Mouse (Mus musculus) embryonic facial prominence, embryonic 11.5 days (tissue): ENCODE data around the gene Med19. TPM values are rescaled to one million over a fixed set of nuclear protein-coding genes. Genes with fewer than 3 reads are reported as not detected.

Experiments used
- ATAC-seq: fragments of 200-750 bp; cut with Nextera tagmentation; replicated peaks from 2 replicates; pipeline ENCODE4 v1.8.0; 2017; ENCODE audit warnings: low read depth; ENCODE audit not compliant: insufficient number of reproducible peaks, low FRiP score, low TSS enrichment
- DNase-seq: peaks from one replicate; pipeline ENCODE4 v3.0.0-alpha.2; 2015; ENCODE audit warnings: low spot score
- H3K27ac ChIP-seq: fragments of 300-500 bp; sonication (generic); replicated peaks from 2 replicates; pipeline ENCODE4 v1.5.1; 2014; ENCODE audit warnings: mild to moderate bottlenecking, low read depth, low read length, control low read depth
- H3K27me3 ChIP-seq: fragments of 300-500 bp; sonication (generic); 2 replicates; pipeline ENCODE4 v1.6.1; 2014; ENCODE audit warnings: mild to moderate bottlenecking, low read length, moderate library complexity, mixed read lengths; ENCODE audit not compliant: control insufficient read depth, insufficient read depth
- H3K36me3 ChIP-seq: fragments of 300-500 bp; sonication (generic); replicated peaks from 2 replicates; pipeline ENCODE4 v1.6.1; 2014; ENCODE audit warnings: low read depth, mild to moderate bottlenecking, low read length, moderate library complexity, mixed read lengths; ENCODE audit not compliant: control insufficient read depth, insufficient read depth
- H3K4me1 ChIP-seq: fragments of 300-500 bp; sonication (generic); 2 replicates; pipeline ENCODE4 v1.6.1; 2014; ENCODE audit warnings: low read length, mixed read lengths; ENCODE audit not compliant: control insufficient read depth, insufficient read depth
- H3K4me2 ChIP-seq: fragments of 300-500 bp; sonication (generic); 2 replicates; pipeline ENCODE4 v1.6.1; 2014; ENCODE audit warnings: low read depth, mild to moderate bottlenecking, control low read depth, low read length, moderate library complexity
- H3K4me3 ChIP-seq: fragments of 300-500 bp; sonication (generic); 2 replicates; pipeline ENCODE4 v1.5.1; 2014; ENCODE audit warnings: low read depth, low read length, control low read depth
- H3K9ac ChIP-seq: fragments of 300-500 bp; sonication (generic); replicated peaks from 2 replicates; pipeline ENCODE4 v1.6.1; 2014; ENCODE audit warnings: mild to moderate bottlenecking, control low read depth, low read length
- H3K9me3 ChIP-seq: fragments of 300-500 bp; sonication (generic); replicated peaks from 2 replicates; pipeline ENCODE4 v1.6.1; 2016; ENCODE audit warnings: mild to moderate bottlenecking, low read length, inconsistent platforms, mixed read lengths; ENCODE audit not compliant: control insufficient read depth
- WGBS: fragments of 180-500 bp; shearing (Covaris S2); extraction: QIAGEN DNeasy Blood & Tissue Kit; methylation state at CpG from one replicate; pipeline ENCODE4 v1.1.7; 2014; 5-methylcytosine and 5-hydroxymethylcytosine counted together
- polyA plus RNA-seq: library from polyadenylated mRNA; unstranded; fragments of >200 nt; fragmentation: Nextera tagmentation; extraction: Ambion mirVana; gene quantifications from 2 replicates; pipeline ENCODE4 v1.2.1, GENCODE M21; 2014

Med19 gene
- polyA plus RNA-seq, 1 experiment from 2014 or later, result 68.2 TPM

DNA sequence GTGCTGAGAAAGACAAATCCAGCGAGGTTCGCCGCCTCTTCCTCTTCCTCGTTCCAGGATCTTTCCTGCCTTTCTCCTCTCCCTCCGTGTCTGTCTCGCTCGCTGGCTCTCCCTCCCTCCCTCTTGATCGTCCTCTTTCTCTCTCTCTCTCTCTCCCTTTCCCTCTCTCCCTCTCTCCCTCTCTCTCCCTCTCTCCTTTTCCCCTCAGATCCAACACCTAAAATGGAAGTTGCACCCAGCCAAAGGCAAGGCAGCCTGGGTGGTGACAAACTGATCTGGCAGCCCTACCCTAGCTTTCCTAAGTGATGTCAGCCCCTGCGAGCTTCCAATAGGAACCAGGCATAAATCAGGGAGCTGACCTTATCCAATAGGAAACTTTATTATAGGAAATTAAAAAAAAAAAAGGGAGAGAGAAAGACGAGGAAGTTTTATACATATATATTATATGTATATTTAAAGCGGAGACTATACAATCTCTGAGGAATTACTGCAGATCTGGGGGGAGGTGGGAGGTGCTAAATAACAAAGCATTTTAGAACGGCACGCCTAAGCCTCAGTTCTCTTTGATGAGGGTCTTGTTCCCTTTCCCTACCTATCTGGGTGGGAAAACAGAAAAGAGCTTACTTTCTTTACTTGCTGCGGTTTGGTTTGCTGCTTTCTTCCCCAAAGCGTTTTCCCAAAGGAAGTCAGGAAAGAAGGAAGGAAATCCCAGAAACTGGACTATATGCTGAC is 27.6 kb upstream of the Med19 start, which contains the start of gene Ctnnd1:
Gene Ctnnd1 (minus strand): TSS at position 302 of the 732 bp plus-strand sequence.
- no peaks in the 10 kb centered on the region for H3K4me1 ChIP-seq
- no peaks in the 10 kb centered on the region for H3K27me3 ChIP-seq
- H3K4me3 ChIP-seq, result peak within 1 kb of the TSS; percentile 72
- ATAC-seq (peak; percentile 96), DNase-seq (peak; percentile 92)
- H3K36me3 ChIP-seq, result no peaks in the 10 kb centered on the region
- H3K9me3 ChIP-seq, result no peaks in the 10 kb centered on the region
- under 1% methylated on average over 15 of the region's 15 CpGs for WGBS
- H3K4me2 ChIP-seq, result peak within 1 kb of the TSS; percentile 50
- peak within 1 kb of the TSS; percentile 87 for H3K9ac ChIP-seq
- peak within 1 kb of the TSS; percentile 90 for H3K27ac ChIP-seq

DNA sequence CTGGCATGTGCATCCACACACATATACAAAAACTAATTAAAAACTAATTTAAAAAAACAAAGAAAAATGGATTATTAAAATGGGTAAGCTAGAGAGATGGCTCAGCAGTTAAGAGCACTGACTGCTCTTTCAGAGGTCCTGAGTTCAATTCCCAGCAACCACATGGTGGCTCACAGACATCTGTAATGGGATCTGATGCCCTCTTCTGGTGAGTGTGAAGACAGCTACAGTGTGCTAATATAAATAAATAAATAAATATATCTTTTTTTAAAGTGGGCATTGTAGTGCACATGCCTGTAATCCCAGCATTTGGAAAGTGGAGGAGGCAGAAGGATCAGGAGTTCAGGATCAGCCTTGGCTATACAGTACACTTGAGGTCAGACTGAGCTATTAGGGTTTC is 24.8 kb upstream of the Med19 start:
- ATAC-seq, result no peak
- no peaks in the 10 kb centered on the region for H3K36me3 ChIP-seq
- no peak overlapping the region for H3K9ac ChIP-seq
- no peak for DNase-seq
- H3K27ac ChIP-seq, result no peak overlapping the region
- H3K9me3 ChIP-seq, result no peaks in the 10 kb centered on the region
- H3K4me3 ChIP-seq, result no peak overlapping the region
- H3K4me2 ChIP-seq, result no peak overlapping the region
- no peaks in the 10 kb centered on the region for H3K27me3 ChIP-seq
- no peaks in the 10 kb centered on the region for H3K4me1 ChIP-seq

DNA sequence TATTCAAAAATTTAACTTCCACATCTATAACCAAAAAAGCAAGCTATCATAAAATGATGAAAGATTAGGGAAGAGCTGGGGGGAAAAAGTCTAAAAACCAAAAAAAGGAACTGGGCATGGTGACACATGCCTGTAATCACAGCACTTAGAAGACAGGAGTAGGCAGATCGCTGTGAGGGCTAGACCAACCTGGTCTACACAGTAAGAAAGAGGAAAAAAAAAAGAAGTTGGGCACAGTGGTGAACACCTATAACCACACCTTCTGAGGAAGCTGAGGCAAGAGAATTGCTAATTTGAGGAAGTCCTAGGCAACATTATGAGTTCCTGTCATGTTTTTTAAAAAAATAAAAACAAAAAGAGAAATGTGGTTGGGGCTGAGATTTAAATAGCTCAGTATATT is 22.3 kb upstream of the Med19 start:
- Histone ChIP-seq H3K4me1 (no peaks in the 10 kb centered on the region), H3K9ac (no peak overlapping the region), H3K36me3 (no peaks in the 10 kb centered on the region), H3K4me2 (no peak overlapping the region), H3K27ac (no peak overlapping the region), H3K9me3 (no peaks in the 10 kb centered on the region), H3K27me3 (no peaks in the 10 kb centered on the region), H3K4me3 (no peak overlapping the region)
- 64% methylated on average over 1 of the region's 1 CpGs for WGBS
- DNase-seq, result no peak
- ATAC-seq, result no peak

DNA sequence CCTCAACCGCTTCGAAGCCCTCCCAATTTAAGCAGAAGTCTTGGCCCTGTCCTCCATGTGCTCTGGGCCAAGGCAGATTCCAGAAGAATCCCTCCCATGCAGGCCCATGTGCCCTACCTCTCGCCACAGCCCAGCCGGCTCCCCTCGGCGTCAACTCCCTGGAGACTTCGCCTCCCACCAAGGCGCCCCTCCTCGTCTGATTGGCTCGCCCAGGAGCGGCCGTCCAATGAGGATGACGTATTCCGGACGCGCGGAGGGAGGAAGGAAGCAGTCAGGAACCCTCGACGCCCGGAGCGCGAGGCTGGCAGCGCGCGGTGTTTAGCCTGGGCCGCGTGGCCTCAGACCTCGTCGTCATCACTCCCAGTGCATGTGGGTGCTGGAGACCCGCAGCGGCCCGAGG is 19.4 kb upstream of the Med19 start, which contains the start of gene Btbd18:
Gene Btbd18 (plus strand): TSS at position 274 of the 400 bp plus-strand sequence.
- ATAC-seq, result no peak
- WGBS, result 92% methylated on average over 32 of the region's 32 CpGs
- no peak for DNase-seq
- Histone ChIP-seq H3K9ac (no peak within 1 kb of the TSS), H3K36me3 (no peaks in the 10 kb centered on the region), H3K4me1 (no peaks in the 10 kb centered on the region), H3K27ac (no peak within 1 kb of the TSS), H3K4me3 (no peak within 1 kb of the TSS), H3K9me3 (no peaks in the 10 kb centered on the region), H3K4me2 (no peak within 1 kb of the TSS), H3K27me3 (no peaks in the 10 kb centered on the region)

DNA sequence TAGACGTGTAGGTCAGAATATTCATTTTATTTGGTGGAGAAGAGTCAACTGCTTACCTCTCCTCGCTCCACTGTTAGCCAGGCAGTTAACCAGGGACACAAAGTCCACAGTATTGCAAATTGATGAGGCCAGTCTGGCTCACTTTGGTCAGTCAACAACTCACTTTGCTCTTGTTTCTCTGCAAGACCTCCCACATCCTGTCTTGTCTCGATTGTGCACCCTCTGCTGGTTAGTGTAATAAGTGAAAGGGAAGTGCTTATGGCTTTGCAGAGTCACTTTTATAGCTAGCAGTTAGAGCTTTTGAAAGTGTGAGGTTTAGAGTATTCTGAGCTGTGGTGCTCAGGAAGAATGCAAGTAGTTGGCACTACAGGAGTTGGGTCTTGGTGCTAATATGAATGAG is 17.9 kb upstream of the Med19 start:
- ATAC-seq (no peak), DNase-seq (peak; percentile 41)
- WGBS, result 60% methylated on average over 3 of the region's 3 CpGs
- Histone ChIP-seq H3K9ac (no peak overlapping the region), H3K4me2 (no peak overlapping the region), H3K27ac (no peak overlapping the region), H3K27me3 (no peaks in the 10 kb centered on the region), H3K36me3 (no peaks in the 10 kb centered on the region), H3K9me3 (no peaks in the 10 kb centered on the region), H3K4me3 (no peak overlapping the region), H3K4me1 (no peaks in the 10 kb centered on the region)

DNA sequence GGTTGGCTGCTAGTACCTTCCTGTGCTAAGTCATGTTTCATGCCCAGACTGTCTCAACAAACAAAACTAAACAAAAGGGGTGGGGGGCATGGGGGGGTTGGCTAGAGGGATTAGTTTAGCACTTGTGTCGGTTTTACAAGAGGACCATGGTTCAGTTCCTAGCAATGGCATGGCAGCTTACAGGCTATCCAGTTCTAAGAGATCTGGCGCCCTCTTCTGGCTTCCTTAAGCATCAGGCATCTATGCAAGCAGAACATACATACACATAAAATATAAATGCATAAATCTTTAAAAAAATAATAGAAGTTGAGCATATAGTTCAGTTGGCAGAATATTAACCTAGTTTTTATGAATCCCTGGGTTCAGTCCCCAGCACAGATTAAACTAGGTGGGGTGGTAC is 15.3 kb upstream of the Med19 start:
- Histone ChIP-seq H3K4me2 (no peak overlapping the region), H3K36me3 (no peaks in the 10 kb centered on the region), H3K9me3 (no peaks in the 10 kb centered on the region), H3K9ac (no peak overlapping the region), H3K27me3 (no peaks in the 10 kb centered on the region), H3K4me1 (no peaks in the 10 kb centered on the region), H3K27ac (no peak overlapping the region), H3K4me3 (no peak overlapping the region)
- 24% methylated on average over 2 of the region's 2 CpGs for WGBS
- ATAC-seq (no peak), DNase-seq (peak; percentile 66)

DNA sequence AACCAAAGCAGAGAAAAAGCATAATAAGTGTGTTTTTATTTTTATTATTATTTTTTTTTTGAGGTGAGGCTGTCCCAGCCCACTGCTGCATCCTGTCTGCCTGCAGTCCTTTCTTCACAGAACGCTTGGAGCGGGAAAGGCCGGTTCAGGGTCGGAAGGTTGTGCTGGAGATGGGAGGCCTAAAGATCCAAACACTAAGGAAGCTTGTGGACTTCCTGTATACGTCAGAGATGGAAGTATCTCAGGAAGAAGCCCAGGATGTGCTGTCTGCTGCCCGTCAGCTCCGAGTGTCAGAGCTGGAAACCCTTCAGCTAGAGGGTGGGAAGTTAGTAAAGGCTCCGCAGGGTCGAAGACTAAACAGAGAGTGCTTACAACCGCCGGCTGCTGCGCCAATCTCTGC is 12.1 kb upstream of the Med19 start:
- ATAC-seq (no peak), DNase-seq (no peak)
- no peak overlapping the region for H3K27ac ChIP-seq
- H3K4me1 ChIP-seq, result no peaks in the 10 kb centered on the region
- no peaks in the 10 kb centered on the region for H3K9me3 ChIP-seq
- no peak overlapping the region for H3K4me2 ChIP-seq
- WGBS, result 62% methylated on average over 12 of the region's 12 CpGs
- H3K36me3 ChIP-seq, result no peaks in the 10 kb centered on the region
- H3K27me3 ChIP-seq, result no peaks in the 10 kb centered on the region
- no peak overlapping the region for H3K4me3 ChIP-seq
- H3K9ac ChIP-seq, result no peak overlapping the region

DNA sequence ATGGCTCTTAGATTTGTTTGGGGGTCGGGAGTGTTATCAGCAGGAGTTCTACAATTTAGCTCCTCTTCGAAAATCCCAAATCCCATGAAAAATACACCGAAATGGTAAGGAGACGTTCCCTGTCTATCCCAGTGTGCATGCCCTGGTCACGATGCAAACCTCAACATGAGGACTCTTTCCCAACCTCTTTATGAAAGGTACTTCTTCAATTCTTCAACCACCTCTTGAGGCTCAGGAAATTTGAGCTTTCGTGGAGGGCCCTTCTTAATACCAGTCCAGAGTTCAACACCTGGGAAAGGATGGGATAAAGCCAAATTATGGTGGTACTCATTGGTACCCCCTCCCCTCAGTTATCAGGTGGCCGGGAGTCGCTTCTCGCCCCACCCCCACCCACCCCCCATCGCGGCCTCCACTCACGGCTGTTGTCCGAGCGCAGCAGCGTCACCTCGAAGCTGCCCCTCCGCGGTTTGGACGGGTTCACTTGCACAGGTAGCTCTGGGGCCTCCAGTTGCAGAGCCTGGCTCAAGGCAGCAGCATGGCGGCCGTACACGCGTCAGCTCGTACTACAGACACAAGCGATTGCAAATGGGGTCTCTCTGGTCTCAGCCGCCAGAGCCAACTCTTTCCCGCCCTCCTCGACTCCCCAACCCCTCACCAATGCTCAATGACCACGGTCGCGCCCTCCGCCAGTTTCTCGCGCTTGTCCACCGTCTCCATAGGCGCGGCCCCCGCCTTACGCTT is 8.2 kb upstream of the Med19 start:
- ATAC-seq (peak; percentile 87), DNase-seq (no peak)
- H3K36me3 ChIP-seq, result 0 out of 2 replicates have a peak, but pooled peaks cover 2% of the 10 kb centered on the region
- no peaks in the 10 kb centered on the region for H3K4me1 ChIP-seq
- peak overlapping the region; percentile 63 for H3K4me2 ChIP-seq
- peak overlapping the region; percentile 93 for H3K4me3 ChIP-seq
- 3% methylated on average over 39 of the region's 39 CpGs for WGBS
- peak overlapping the region; percentile 96 for H3K9ac ChIP-seq
- no peaks in the 10 kb centered on the region for H3K9me3 ChIP-seq
- H3K27me3 ChIP-seq, result no peaks in the 10 kb centered on the region
- H3K27ac ChIP-seq, result peak overlapping the region; percentile 90
